Mouse (Mus musculus): ENCODE measurements around the gene Map2.

- TF ChIP-seq POLR2A (IDR thresholded peaks at IDR 0.05; ENCODE audit: borderline replicate concordance, control insufficient read depth, low read depth, low read length), result no peak
- no peak for TF ChIP-seq CTCF (IDR thresholded peaks at IDR 0.05; ENCODE audit: control insufficient read depth, insufficient read depth, low read length)
These were observed 6.4 kb upstream of the Map2 start for GRCm38 (mm10) chr1:66168722-66169121.
